Mouse (Mus musculus): ENCODE measurements at regions not wholly inside any gene's neighbourhood (a gene's known extent, or its start where the extent isn't known, plus 50 kb on each side); places are given as distances from the start of the nearest gene placed in this dataset.
"Not testable (repeated sequence)": the region's sequence is repeated elsewhere in the genome, so short reads cannot be mapped to it uniquely, and the experiment has no call there.

- in situ Hi-C loops (cut with MboI, MseI) = no loop called here
These were observed 454.0 kb upstream of the Jmjd1c start for GRCm38 (mm10) chr10:66641966-66642365.

GRCm38 (mm10) chr10:66643160-66643559, 452.8 kb upstream of the Jmjd1c start:
- in situ Hi-C loops (cut with MboI, MseI) = no loop called here

GRCm38 (mm10) chr10:66657520-66657919, 438.4 kb upstream of the Jmjd1c start:
- in situ Hi-C loops (cut with MboI, MseI) = loop anchor here (10.0 kb wide), 1 partner anchor 1253 kb away; no protein-coding TSS in a partner anchor

- in situ Hi-C loops (cut with MboI, MseI) = no loop called here
These were observed 412.8 kb upstream of the Jmjd1c start for GRCm38 (mm10) chr10:66683160-66683559.

- in situ Hi-C loops (cut with MboI, MseI) = not testable (repeated sequence)
These were observed 406.7 kb upstream of the Jmjd1c start for GRCm38 (mm10) chr10:66689196-66689595.

- in situ Hi-C loops (cut with MboI, MseI) = no loop called here
These were observed 401.2 kb upstream of the Jmjd1c start for GRCm38 (mm10) chr10:66694549-66695285.

GRCm38 (mm10) chr10:66714926-66715325, 381.0 kb upstream of the Jmjd1c start:
- in situ Hi-C loops (cut with MboI, MseI) = not testable (repeated sequence)

- in situ Hi-C loops (cut with MboI, MseI) = no loop called here
These were observed 378.0 kb upstream of the Jmjd1c start for GRCm38 (mm10) chr10:66717909-66718308.

GRCm38 (mm10) chr10:66719796-66720195, 376.1 kb upstream of the Jmjd1c start:
- in situ Hi-C loops (cut with MboI, MseI) = no loop called here

GRCm38 (mm10) chr10:66733631-66734030, 362.3 kb upstream of the Jmjd1c start:
- in situ Hi-C loops (cut with MboI, MseI) = no loop called here

GRCm38 (mm10) chr10:66734853-66735252, 361.1 kb upstream of the Jmjd1c start:
- in situ Hi-C loops (cut with MboI, MseI) = no loop called here

GRCm38 (mm10) chr10:66739017-66739416, 356.9 kb upstream of the Jmjd1c start:
- in situ Hi-C loops (cut with MboI, MseI) = no loop called here

- in situ Hi-C loops (cut with MboI, MseI) = no loop called here
These were observed 354.1 kb upstream of the Jmjd1c start for GRCm38 (mm10) chr10:66741819-66742218.

- in situ Hi-C loops (cut with MboI, MseI) = no loop called here
These were observed 352.7 kb upstream of the Jmjd1c start for GRCm38 (mm10) chr10:66743254-66743653.

- in situ Hi-C loops (cut with MboI, MseI) = no loop called here
These were observed 350.1 kb upstream of the Jmjd1c start for GRCm38 (mm10) chr10:66745871-66746270.

GRCm38 (mm10) chr10:66752237-66752810, 343.6 kb upstream of the Jmjd1c start:
- in situ Hi-C loops (cut with MboI, MseI) = no loop called here

GRCm38 (mm10) chr10:66756866-66757265, 339.1 kb upstream of the Jmjd1c start:
- in situ Hi-C loops (cut with MboI, MseI) = no loop called here

GRCm38 (mm10) chr10:66770161-66771030, 325.5 kb upstream of the Jmjd1c start:
- in situ Hi-C loops (cut with MboI, MseI) = no loop called here

GRCm38 (mm10) chr10:66780335-66781170, 315.4 kb upstream of the Jmjd1c start:
- in situ Hi-C loops (cut with MboI, MseI) = no loop called here

GRCm38 (mm10) chr10:66781171-66781510, 314.8 kb upstream of the Jmjd1c start:
- in situ Hi-C loops (cut with MboI, MseI) = no loop called here

GRCm38 (mm10) chr10:66782025-66782424, 313.9 kb upstream of the Jmjd1c start:
- in situ Hi-C loops (cut with MboI, MseI) = no loop called here

GRCm38 (mm10) chr10:66787812-66788211, 308.1 kb upstream of the Jmjd1c start:
- in situ Hi-C loops (cut with MboI, MseI) = no loop called here
